Mouse (Mus musculus) adrenal gland, postnatal 25 days (tissue): Measurements from ENCODE around the gene Hsd17b13. TPM values are rescaled to one million over a fixed set of nuclear protein-coding genes. Genes with fewer than 3 reads are reported as not detected.

ENCODE experiments used
- DNase-seq: peaks from one replicate; pipeline ENCODE4 v3.0.0; 2021; ENCODE audit warnings: mixed read lengths
- total RNA-seq: library from RNA; stranded (reverse); gene quantifications from 2 replicates; pipeline ENCODE4 v1.2.3, GENCODE M21; 2021

The Hsd17b13 gene
- total RNA-seq, 1 experiment from 2014 or later = not detected

- no peak for DNase-seq
These were observed 53.5 kb downstream of the Hsd17b13 start for GRCm38 (mm10) chr5:103923755-103924154.

GRCm38 (mm10) chr5:103923101-103923500 is 54.1 kb downstream of the Hsd17b13 start:
- DNase-seq = no peak

GRCm38 (mm10) chr5:103922436-103922835 is 54.8 kb downstream of the Hsd17b13 start:
- no peak for DNase-seq

- DNase-seq = no peak
These were observed 57.7 kb downstream of the Hsd17b13 start for GRCm38 (mm10) chr5:103919497-103919896.

- no peak for DNase-seq
These were observed 59.0 kb downstream of the Hsd17b13 start for GRCm38 (mm10) chr5:103918233-103918632.

- no peak for DNase-seq
These were observed 59.8 kb downstream of the Hsd17b13 start for GRCm38 (mm10) chr5:103917357-103917895.

- DNase-seq = no peak
These were observed 60.4 kb downstream of the Hsd17b13 start for GRCm38 (mm10) chr5:103916595-103917356.

GRCm38 (mm10) chr5:103914335-103915226 is 62.6 kb downstream of the Hsd17b13 start:
- DNase-seq = no peak

- DNase-seq = no peak
These were observed 64.1 kb downstream of the Hsd17b13 start for GRCm38 (mm10) chr5:103913150-103913549.

GRCm38 (mm10) chr5:103911555-103911954 is 65.7 kb downstream of the Hsd17b13 start:
- DNase-seq = no peak

GRCm38 (mm10) chr5:103910748-103911409 is 66.3 kb downstream of the Hsd17b13 start, which contains the start of gene Klhl8:
Klhl8 (minus strand) TSS chr5:103911259.
- DNase-seq = peak; percentile 91

GRCm38 (mm10) chr5:103910156-103910555 is 67.1 kb downstream of the Hsd17b13 start:
- no peak for DNase-seq

- no peak for DNase-seq
These were observed 67.7 kb downstream of the Hsd17b13 start for GRCm38 (mm10) chr5:103909466-103909865.

GRCm38 (mm10) chr5:103908851-103909250 is 68.4 kb downstream of the Hsd17b13 start:
- DNase-seq = no peak

GRCm38 (mm10) chr5:103907844-103908243 is 69.4 kb downstream of the Hsd17b13 start:
- no peak for DNase-seq

- no peak for DNase-seq
These were observed 71.0 kb downstream of the Hsd17b13 start for GRCm38 (mm10) chr5:103906173-103906572.

Other genes starting within 250 kb of the Hsd17b13 start
- gene Klhl8, start 66.2 kb downstream of the Hsd17b13 start, total RNA-seq = 19.7 and 25.4 TPM in 2 replicates
- 61.3 and 83.2 TPM in 2 replicates for gene Hsd17b11, start 44.5 kb upstream of the Hsd17b13 start, total RNA-seq
- 53.6 and 62.9 TPM in 2 replicates for gene Nudt9, start 68.9 kb upstream of the Hsd17b13 start, total RNA-seq
- not detected in 2 replicates for gene Gm17660, start 100.2 kb upstream of the Hsd17b13 start, total RNA-seq
- gene Sparcl1, start 136.3 kb upstream of the Hsd17b13 start, total RNA-seq = 24.7 and 25.0 TPM in 2 replicates
- not detected in 2 replicates for gene Dspp, start 193.3 kb upstream of the Hsd17b13 start, total RNA-seq
- not detected in 2 replicates for gene Dmp1, start 225.2 kb upstream of the Hsd17b13 start, total RNA-seq